Mouse (Mus musculus) fibroblast of lung, adult 2 months (primary cell): ENCODE results near the gene Rbfox3.

Source experiments
- DNase-seq: peaks from one replicate; pipeline ENCODE4 v3.0.0-alpha.2; 2011; ENCODE audit warnings: low read depth

Gene Rbfox3

GRCm38 (mm10) chr11:118503418-118504179, 407.8 kb downstream of the Rbfox3 start:
- no peak for DNase-seq

- no peak for DNase-seq
Measured at GRCm38 (mm10) chr11:118502990-118503389, 408.4 kb downstream of the Rbfox3 start.

GRCm38 (mm10) chr11:118496066-118496689, 415.2 kb downstream of the Rbfox3 start:
- DNase-seq: no peak

GRCm38 (mm10) chr11:118495065-118495464, 416.3 kb downstream of the Rbfox3 start:
- DNase-seq: no peak

- no peak for DNase-seq
Measured at GRCm38 (mm10) chr11:118494001-118494737, 417.2 kb downstream of the Rbfox3 start.

GRCm38 (mm10) chr11:118493458-118493857, 417.9 kb downstream of the Rbfox3 start:
- no peak for DNase-seq

GRCm38 (mm10) chr11:118491230-118491629, 420.2 kb downstream of the Rbfox3 start:
- no peak for DNase-seq

GRCm38 (mm10) chr11:118490566-118491218, 420.7 kb downstream of the Rbfox3 start:
- DNase-seq: no peak

GRCm38 (mm10) chr11:118488907-118489270, 422.5 kb downstream of the Rbfox3 start:
- no peak for DNase-seq

GRCm38 (mm10) chr11:118488191-118488906, 423.0 kb downstream of the Rbfox3 start:
- DNase-seq: no peak

- DNase-seq: no peak
Measured at GRCm38 (mm10) chr11:118486881-118487772, 424.3 kb downstream of the Rbfox3 start.

GRCm38 (mm10) chr11:118486281-118486680, 425.1 kb downstream of the Rbfox3 start:
- no peak for DNase-seq

GRCm38 (mm10) chr11:118485780-118486179, 425.6 kb downstream of the Rbfox3 start:
- DNase-seq: no peak

GRCm38 (mm10) chr11:118485338-118485737, 426.1 kb downstream of the Rbfox3 start:
- peak; percentile 32 for DNase-seq

- no peak for DNase-seq
Measured at GRCm38 (mm10) chr11:118484169-118484568, 427.2 kb downstream of the Rbfox3 start.

- DNase-seq: no peak
Measured at GRCm38 (mm10) chr11:118481751-118482150, 429.6 kb downstream of the Rbfox3 start.

GRCm38 (mm10) chr11:118481231-118481630, 430.2 kb downstream of the Rbfox3 start:
- DNase-seq: no peak

GRCm38 (mm10) chr11:118479776-118480175, 431.6 kb downstream of the Rbfox3 start:
- DNase-seq: no peak

GRCm38 (mm10) chr11:118476396-118477373, 434.7 kb downstream of the Rbfox3 start, which contains the start of gene Engase:
Gene Engase (plus strand): TSS chr11:118476829.
- DNase-seq: peak; percentile 91
